In genomic region chr2:12382650-12383049, GRCm38 (mm10) we compare ENCODE assay signal across 15 mouse cellular contexts. TPM values are rescaled to one million over a fixed set of nuclear protein-coding genes. Genes with fewer than 3 reads are reported as not detected.
A peak's percentile ranks its signal among the peaks of the same experiment; 100 is the strongest.
DNase-seq lines count a peak whose midpoint lies in the region; ATAC-seq and TF ChIP-seq lines count a peak whose summit lies in the region.
"Had no signal": no experiment of that assay in that cellular context is flagged by ENCODE, and none has a peak within 500 bp of the region (broad histone marks: within the 10 kb centered on the region; RNA-seq: fewer than 3 reads in every experiment).

No protein-coding gene starts in this region.

- intact Hi-C loops in heart, postnatal 14 days (cut with DNase I), result loop anchor here (10.0 kb wide), 1 partner anchor 208 kb away; no protein-coding TSS in a partner anchor

- WGBS in heart, embryonic 13.5 days, result 61% methylated on average over 4 of the region's 4 CpGs
- 62% methylated on average over 4 of the region's 4 CpGs for WGBS in heart, postnatal 0 days
- WGBS in liver, embryonic 16.5 days (ENCODE audit: insufficient replicate concordance), result 52% methylated on average over 4 of the region's 4 CpGs
- WGBS in forebrain, embryonic 16.5 days, result 84% methylated on average over 4 of the region's 4 CpGs
- 73% methylated on average over 4 of the region's 4 CpGs for WGBS in midbrain, embryonic 11.5 days

- peak overlapping the region; percentile 58 for H3K27ac ChIP-seq in heart, embryonic 13.5 days (replicated peaks)
- 0 out of 2 replicates have a peak overlapping the region, but pooled peaks have one; percentile 59 for H3K27ac ChIP-seq in heart, postnatal 0 days (ENCODE audit: low read depth)
- no peak overlapping the region for H3K27ac ChIP-seq in liver, embryonic 16.5 days (ENCODE audit: low read length)
- no peak overlapping the region for H3K27ac ChIP-seq in forebrain, embryonic 16.5 days (ENCODE audit: low read length)
- no peak overlapping the region for H3K27ac ChIP-seq in midbrain, embryonic 11.5 days (ENCODE audit: low read depth, low read length)
- H3K27ac ChIP-seq: hindbrain, embryonic 13.5 days had no signal

- TF ChIP-seq CTCF in heart, postnatal 0 days (IDR thresholded peaks at IDR 0.05; ENCODE audit: low read depth), result no peak

- peaks cover 23% of the 10 kb centered on the region for H3K4me1 ChIP-seq in heart, embryonic 13.5 days
- no peaks in the 10 kb centered on the region for H3K4me1 ChIP-seq in heart, postnatal 0 days (ENCODE audit: control insufficient read depth, insufficient read depth)
- H3K4me1 ChIP-seq in liver, embryonic 16.5 days (ENCODE audit: control insufficient read depth, low read depth, low read length), result peaks cover 7% of the 10 kb centered on the region
- no peaks in the 10 kb centered on the region for H3K4me1 ChIP-seq in forebrain, embryonic 16.5 days (replicated peaks; ENCODE audit: control insufficient read depth, insufficient read depth, low read length)
- H3K4me1 ChIP-seq in midbrain, embryonic 11.5 days (ENCODE audit: control insufficient read depth, insufficient read depth, low read length), result no peaks in the 10 kb centered on the region

- ATAC-seq in heart, embryonic 13.5 days (ENCODE audit: extremely low read depth, insufficient number of reproducible peaks, low FRiP score, low TSS enrichment), result no peak
- no peak for ATAC-seq in heart, postnatal 0 days (ENCODE audit: insufficient read depth, low read depth)
- peak; percentile 16; the same call in 1 of the 2 replicates for ATAC-seq in liver, embryonic 16.5 days (ENCODE audit: low read depth)
- no peak for ATAC-seq in forebrain, embryonic 16.5 days
- no peak for ATAC-seq in midbrain, embryonic 11.5 days (ENCODE audit: low FRiP score)
- ATAC-seq: forebrain, embryonic 14.5 days; lung, postnatal 0 days had no signal

- DNase-seq in heart, postnatal 14 days, result no peak
- DNase-seq in NIH3T3 (ENCODE audit: low read depth), result peak; percentile 9
- no peak for DNase-seq in heart, postnatal 0 days (ENCODE audit: low spot score)
- no peak for DNase-seq in midbrain, embryonic 11.5 days (ENCODE audit: low spot score, missing footprints)
- DNase-seq: adrenal gland, postnatal 36 days; kidney, adult 2 months; midbrain, embryonic 14.5 days; right cerebral cortex, postnatal 25 days; thymus, adult 18-20 months had no signal

- no peaks in the 10 kb centered on the region for H3K27me3 ChIP-seq in heart, embryonic 13.5 days (replicated peaks)
- no peaks in the 10 kb centered on the region for H3K27me3 ChIP-seq in heart, postnatal 0 days (ENCODE audit: control insufficient read depth, insufficient read depth, low read length)
- H3K27me3 ChIP-seq in liver, embryonic 16.5 days (ENCODE audit: control insufficient read depth, insufficient read depth, low read depth, low read length), result no peaks in the 10 kb centered on the region
- H3K27me3 ChIP-seq in forebrain, embryonic 16.5 days (replicated peaks; ENCODE audit: control insufficient read depth, insufficient read depth, low read length), result no peaks in the 10 kb centered on the region
- H3K27me3 ChIP-seq in midbrain, embryonic 11.5 days (ENCODE audit: control insufficient read depth, insufficient read depth, low read length), result no peaks in the 10 kb centered on the region
- H3K27me3 ChIP-seq: hindbrain, embryonic 13.5 days had no signal

- no peak overlapping the region for H3K4me2 ChIP-seq in heart, embryonic 13.5 days
- no peak overlapping the region for H3K4me2 ChIP-seq in heart, postnatal 0 days (ENCODE audit: low read depth, low read length)
- H3K4me2 ChIP-seq in liver, embryonic 16.5 days (ENCODE audit: low read depth, low read length), result no peak overlapping the region
- H3K4me2 ChIP-seq in forebrain, embryonic 16.5 days (ENCODE audit: low read length), result no peak overlapping the region
- H3K4me2 ChIP-seq in midbrain, embryonic 11.5 days, result no peak overlapping the region
- H3K4me2 ChIP-seq: hindbrain, embryonic 13.5 days had no signal

- H3K36me3 ChIP-seq in heart, embryonic 13.5 days, result peaks cover 23% of the 10 kb centered on the region
- H3K36me3 ChIP-seq in heart, postnatal 0 days (replicated peaks; ENCODE audit: control insufficient read depth, insufficient read depth, low read length), result peaks cover 18% of the 10 kb centered on the region
- H3K36me3 ChIP-seq in liver, embryonic 16.5 days (ENCODE audit: control insufficient read depth, insufficient read depth), result peaks cover 8% of the 10 kb centered on the region
- H3K36me3 ChIP-seq in forebrain, embryonic 16.5 days (ENCODE audit: control insufficient read depth, insufficient read depth), result no peaks in the 10 kb centered on the region
- H3K36me3 ChIP-seq in midbrain, embryonic 11.5 days (ENCODE audit: control insufficient read depth, insufficient read depth, low read length), result no peaks in the 10 kb centered on the region

- H3K9me3 ChIP-seq in heart, embryonic 13.5 days, result no peaks in the 10 kb centered on the region
- H3K9me3 ChIP-seq in heart, postnatal 0 days (replicated peaks; ENCODE audit: control insufficient read depth, low read length), result no peaks in the 10 kb centered on the region
- H3K9me3 ChIP-seq in liver, embryonic 16.5 days (replicated peaks; ENCODE audit: control insufficient read depth, low read length), result no peaks in the 10 kb centered on the region
- H3K9me3 ChIP-seq in forebrain, embryonic 16.5 days (ENCODE audit: control insufficient read depth, low read length), result no peaks in the 10 kb centered on the region
- no peaks in the 10 kb centered on the region for H3K9me3 ChIP-seq in midbrain, embryonic 11.5 days (ENCODE audit: control insufficient read depth, low read length)
- H3K9me3 ChIP-seq: hindbrain, embryonic 13.5 days had no signal

- H3K4me3 ChIP-seq in heart, embryonic 13.5 days, result no peak overlapping the region
- H3K4me3 ChIP-seq in heart, postnatal 0 days (ENCODE audit: low read depth, low read length), result no peak overlapping the region
- H3K4me3 ChIP-seq in liver, embryonic 16.5 days (ENCODE audit: low read depth, low read length), result no peak overlapping the region
- no peak overlapping the region for H3K4me3 ChIP-seq in forebrain, embryonic 16.5 days (replicated peaks; ENCODE audit: low read length)
- no peak overlapping the region for H3K4me3 ChIP-seq in midbrain, embryonic 11.5 days (ENCODE audit: low read depth, low read length)
- H3K4me3 ChIP-seq: hindbrain, embryonic 13.5 days had no signal

- H3K9ac ChIP-seq in heart, embryonic 13.5 days, result no peak overlapping the region
- H3K9ac ChIP-seq in heart, postnatal 0 days (replicated peaks; ENCODE audit: low read depth, low read length), result no peak overlapping the region
- no peak overlapping the region for H3K9ac ChIP-seq in liver, embryonic 16.5 days (ENCODE audit: low read depth, low read length)
- H3K9ac ChIP-seq in forebrain, embryonic 16.5 days (replicated peaks; ENCODE audit: low read depth, low read length), result no peak overlapping the region
- H3K9ac ChIP-seq in midbrain, embryonic 11.5 days (ENCODE audit: low read length), result no peak overlapping the region
- H3K9ac ChIP-seq: hindbrain, embryonic 13.5 days had no signal

- TF ChIP-seq EP300 in heart, postnatal 0 days (IDR thresholded peaks at IDR 0.05; ENCODE audit: low read depth), result no peak

RNA-seq across cellular contexts. Expression of gene Mindy3, which starts 36.6 kb away (rescaled TPM):
- 26.6 and 28.1 TPM in 2 replicates for polyA plus RNA-seq in heart, embryonic 13.5 days (2015; fragmentation: Nextera tagmentation; extraction: Ambion mirVana)
- total RNA-seq in heart, postnatal 14 days (2021), result 10 to 100 TPM; 21.5 to 25.9 TPM
- total RNA-seq in heart, postnatal 0 days (2014; rRNA removed; ENCODE audit: low replicate concordance), result 20.4 and 39.5 TPM in 2 replicates
- 27.9 and 30.3 TPM in 2 replicates for polyA plus RNA-seq in heart, postnatal 0 days (2015; fragmentation: Nextera tagmentation; extraction: Ambion mirVana)
- 10.8 and 12.9 TPM in 2 replicates for polyA plus RNA-seq in liver, embryonic 16.5 days (2015; fragmentation: Nextera tagmentation; extraction: Ambion mirVana)
- polyA plus RNA-seq in forebrain, embryonic 16.5 days (2015; fragmentation: Nextera tagmentation; extraction: Ambion mirVana), result 40.5 and 43.4 TPM in 2 replicates
- polyA plus RNA-seq in midbrain, embryonic 11.5 days (2014; fragmentation: Nextera tagmentation; extraction: Ambion mirVana), result 43.8 and 48.3 TPM in 2 replicates

Comparison
In these comparisons a context has a peak if more than half of its experiments do, and no peak if none do; other contexts are left out.
1. H3K27ac ChIP-seq: peak in heart, embryonic 13.5 days (single experiment) and heart, postnatal 0 days (single experiment); none in liver, embryonic 16.5 days (single experiment), forebrain, embryonic 16.5 days (single experiment) and midbrain, embryonic 11.5 days (single experiment).